Mouse (Mus musculus): Measurements from ENCODE around the gene Mybphl.

Mybphl gene

GRCm38 (mm10) chr3:108409656-108410358 is 45.1 kb downstream of the Mybphl start:
- in situ Hi-C loops (cut with MseI, MboI) = no loop called here

- in situ Hi-C loops (cut with MseI, MboI) = no loop called here
Measured at GRCm38 (mm10) chr3:108410359-108410714, 45.6 kb downstream of the Mybphl start.

DNA sequence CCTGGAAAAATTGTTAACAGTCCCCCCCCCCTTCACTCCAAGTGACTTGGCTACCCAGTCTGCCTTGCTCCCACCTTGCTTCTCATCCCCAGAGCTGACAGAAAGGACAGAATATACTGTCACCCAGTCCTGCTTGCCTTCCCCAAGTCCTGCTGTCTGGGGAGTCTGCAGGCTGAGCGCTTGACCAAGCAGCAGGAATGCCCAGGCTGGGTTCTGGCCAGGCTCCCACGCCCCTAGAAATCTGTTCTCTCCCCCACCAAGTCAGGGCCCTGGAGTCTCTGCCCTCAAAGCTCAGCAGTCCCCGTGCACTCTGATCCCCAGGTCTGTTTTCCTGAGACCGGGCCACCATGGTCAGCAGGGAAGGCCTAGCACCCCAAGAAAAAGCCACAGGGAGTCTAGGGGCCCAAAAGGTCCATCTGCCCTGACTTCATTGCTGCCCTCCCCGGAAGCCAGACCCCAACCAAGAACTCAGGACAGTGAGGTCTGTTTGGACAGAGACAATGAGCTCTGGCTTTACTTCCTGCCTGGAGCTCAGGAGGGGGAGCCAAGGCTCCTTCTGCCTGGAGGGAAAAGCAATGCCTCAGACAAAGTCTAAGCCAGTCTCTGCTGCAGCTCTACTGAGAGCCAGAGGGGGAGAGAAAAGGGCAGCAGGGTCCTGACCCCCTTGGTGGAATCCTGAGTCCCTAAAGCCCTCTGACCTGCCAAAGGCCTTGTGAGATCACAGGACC is 46.5 kb downstream of the Mybphl start:
- in situ Hi-C loops (cut with MseI, MboI) = no loop called here

- in situ Hi-C loops (cut with MseI, MboI) = no loop called here
Measured at GRCm38 (mm10) chr3:108411754-108412121, 47.0 kb downstream of the Mybphl start.

DNA sequence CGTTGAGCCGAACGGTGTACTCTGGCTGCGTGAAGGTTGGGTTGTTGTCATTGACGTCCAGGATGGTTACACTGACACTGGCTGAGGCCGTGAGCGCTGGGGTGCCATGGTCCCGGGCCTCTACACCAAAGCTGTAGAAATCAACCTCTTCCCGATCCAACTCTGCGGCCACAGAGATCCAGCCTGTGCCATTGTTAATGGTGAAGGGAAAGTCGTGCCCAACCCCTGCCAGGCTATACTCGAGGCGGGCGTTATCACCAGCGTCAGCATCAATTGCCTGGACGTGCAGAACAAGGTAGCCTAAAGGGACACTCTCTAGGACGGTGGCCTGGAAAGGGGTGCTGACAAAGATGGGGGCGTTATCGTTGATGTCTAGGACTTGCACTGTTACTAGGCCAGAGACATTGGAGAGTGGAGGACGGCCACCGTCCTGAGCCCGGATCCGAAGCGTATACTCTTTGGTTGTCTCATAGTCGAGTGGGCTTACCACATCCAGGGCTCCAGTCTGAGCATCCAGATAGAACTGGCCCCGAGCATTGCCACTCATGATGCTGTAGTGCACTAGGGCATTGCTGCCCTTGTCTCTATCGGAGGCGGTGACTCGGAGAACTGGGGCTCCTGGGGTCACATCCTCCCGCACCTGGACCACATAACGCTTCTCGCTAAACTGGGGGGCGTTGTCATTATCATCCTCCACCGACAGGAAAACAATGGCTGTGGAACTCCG is 49.1 kb downstream of the Mybphl start:
- in situ Hi-C loops (cut with MseI, MboI) = no loop called here

DNA sequence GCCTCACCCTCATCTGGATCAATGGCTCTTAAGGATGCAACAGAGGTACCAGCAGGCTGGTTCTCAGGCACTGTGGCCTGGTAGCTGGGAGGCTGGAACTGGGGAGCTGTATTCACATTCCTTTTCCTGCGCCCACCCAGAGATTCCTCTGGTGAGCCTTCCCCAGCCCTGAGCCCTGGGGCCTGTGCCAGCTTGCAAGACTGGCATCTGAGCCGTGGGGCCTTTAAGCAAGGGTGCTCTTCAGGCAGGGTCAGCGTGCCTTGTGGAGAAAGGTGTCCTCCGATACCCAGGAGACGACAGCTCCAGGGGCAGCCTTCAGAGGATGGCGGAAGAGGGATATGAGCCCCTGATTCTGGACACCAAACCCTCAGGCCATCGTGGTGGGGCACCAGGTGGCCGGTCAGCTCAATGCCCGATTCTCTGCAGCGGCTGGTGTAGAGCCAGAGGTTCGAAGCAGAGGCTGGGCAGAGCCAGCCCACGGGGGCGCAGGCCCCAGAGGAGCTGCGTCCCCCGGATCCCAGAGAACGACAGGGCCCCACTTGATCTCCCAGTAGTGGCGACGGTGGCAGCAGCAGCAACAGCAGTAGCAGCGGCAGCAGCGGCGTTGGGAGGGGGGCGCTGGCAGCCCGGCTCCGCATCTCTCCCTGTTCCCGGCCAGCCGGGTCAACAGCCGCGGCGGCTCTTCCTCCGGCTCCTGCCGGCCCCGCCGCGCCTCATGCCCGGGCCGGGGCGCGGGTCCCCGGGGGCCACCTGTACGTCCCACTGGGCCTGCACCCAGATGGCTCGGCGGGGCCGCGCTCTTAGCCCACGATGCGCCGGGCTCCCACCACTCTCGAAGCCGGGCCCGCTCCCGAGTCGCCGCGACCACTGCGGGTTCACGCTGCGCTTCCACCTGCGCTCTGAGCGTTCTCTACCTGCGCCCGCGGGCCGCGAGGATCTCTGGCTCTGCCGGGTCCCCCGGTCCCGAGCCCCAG is 50.4 kb downstream of the Mybphl start, which contains the start of gene Celsr2:
Gene Celsr2, minus strand, starts transcription at position 696 of the 974 bp plus-strand sequence.
- in situ Hi-C loops (cut with MseI, MboI) = no loop called here

- in situ Hi-C loops (cut with MseI, MboI) = no loop called here
Measured at GRCm38 (mm10) chr3:108415831-108416223, 51.1 kb downstream of the Mybphl start.

DNA sequence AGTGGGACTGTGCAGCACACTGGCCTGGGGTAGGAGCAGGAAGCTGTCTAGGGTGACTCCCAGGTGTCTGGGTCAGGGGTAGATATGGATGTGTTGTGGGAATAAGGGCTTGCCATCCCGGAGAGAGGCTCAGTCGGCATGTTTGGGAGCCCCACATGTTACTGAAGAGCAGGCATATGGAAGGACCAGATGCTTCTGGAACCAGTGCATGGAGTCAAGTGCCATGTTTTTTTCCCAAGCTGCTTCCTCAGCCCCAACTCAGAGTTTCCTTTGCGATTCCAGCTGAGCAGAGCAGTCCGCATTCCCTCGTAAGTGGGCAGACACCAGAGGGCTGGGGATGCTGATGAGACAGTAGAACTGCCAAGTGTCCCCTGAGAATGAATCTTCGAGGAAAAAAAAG is 58.3 kb downstream of the Mybphl start:
- in situ Hi-C loops (cut with MseI, MboI) = no loop called here

DNA sequence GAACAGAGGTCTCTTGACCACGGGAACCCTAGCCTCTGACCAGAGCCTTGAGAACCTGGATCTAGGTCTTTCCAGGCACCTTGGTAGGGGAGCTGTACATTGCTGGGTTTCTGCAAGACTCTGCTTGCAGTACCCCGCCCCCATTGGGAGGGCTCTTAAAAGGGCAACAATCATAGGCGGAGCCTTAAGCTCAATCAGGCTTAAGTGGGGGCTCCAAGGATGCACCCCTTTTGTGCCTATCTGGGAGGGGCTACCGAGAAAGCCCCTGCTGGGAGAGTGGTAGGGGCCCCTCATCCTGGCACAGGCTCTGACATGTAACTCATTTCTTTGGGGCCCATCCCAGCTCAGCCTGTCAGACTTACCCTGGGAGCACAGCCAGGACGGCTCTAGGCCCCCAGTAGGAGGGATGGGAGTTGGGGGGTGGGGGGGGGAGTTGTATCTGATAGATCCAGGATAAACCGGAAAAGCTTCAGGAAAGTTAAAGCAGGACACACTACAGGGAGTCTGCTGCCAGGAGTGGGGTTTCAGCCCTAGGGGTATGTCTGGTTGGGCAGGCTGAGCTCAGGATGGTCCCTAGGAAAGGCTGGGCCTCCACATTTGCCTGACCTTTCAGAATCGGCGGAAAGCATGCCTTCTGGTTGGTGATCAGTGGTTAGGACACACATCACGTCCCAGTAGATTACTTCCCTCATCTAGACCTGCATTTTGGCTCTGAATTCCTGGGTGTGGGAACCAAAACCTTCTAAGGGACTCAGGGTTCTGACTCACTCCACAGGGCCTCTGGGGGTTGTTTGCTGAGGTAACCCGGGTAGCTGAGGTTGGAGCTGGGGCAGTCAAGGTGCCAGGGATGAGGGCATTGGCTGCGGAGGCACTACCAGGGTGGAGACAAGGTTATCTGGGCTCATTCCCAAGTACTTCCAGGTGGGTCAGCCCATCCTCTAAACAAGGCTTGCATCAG is 59.4 kb downstream of the Mybphl start:
- in situ Hi-C loops (cut with MseI, MboI) = no loop called here

- in situ Hi-C loops (cut with MseI, MboI) = no loop called here
Measured at GRCm38 (mm10) chr3:108424944-108425623, 60.4 kb downstream of the Mybphl start.

DNA sequence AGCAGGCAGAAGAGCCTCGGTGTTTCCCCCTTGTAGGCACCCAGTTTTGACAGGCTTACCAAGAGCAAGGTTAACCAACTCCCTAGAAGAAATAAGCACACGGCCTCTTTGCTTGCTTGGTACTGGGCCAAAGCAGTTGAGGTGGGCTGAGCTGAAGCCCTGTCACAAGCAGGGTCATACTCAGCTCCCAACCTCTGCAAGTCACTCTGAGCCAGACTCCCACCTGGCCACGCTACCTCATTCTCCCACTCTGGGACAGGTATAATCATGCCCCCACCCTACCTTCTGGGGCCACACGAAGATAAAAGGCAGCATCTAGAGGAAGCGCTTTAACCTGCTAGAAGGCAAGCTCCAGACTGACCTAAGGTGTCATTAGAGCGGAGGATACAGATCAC is 60.9 kb downstream of the Mybphl start:
- in situ Hi-C loops (cut with MseI, MboI) = no loop called here
